Comparison of ENCODE assay signal across 10 mouse cellular contexts in the genomic region with DNA sequence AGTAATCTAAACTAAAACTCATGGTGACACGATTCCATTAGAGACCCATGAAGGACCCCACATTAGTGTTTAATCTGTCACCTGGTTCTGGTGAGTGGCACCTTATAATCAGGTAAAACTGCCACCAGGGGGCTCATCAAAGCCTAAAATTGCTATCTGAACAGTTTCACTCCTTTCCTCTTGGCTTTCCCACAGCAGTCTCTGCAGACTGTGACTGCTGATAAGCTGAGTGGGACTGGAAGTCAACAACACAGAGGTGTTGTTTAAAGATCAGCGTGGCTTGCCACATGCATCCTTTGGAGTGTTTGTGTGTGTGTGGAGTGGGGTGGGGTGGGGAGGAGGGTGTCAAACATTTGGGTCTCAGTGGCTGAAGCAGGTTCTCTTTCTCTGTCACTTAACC.
DNase-seq lines count a peak whose midpoint lies in the region; ATAC-seq and TF ChIP-seq lines count a peak whose summit lies in the region.
"Had no signal": no experiment of that assay in that cellular context is flagged by ENCODE, and none has a peak within 500 bp of the region (broad histone marks: within the 10 kb centered on the region; RNA-seq: fewer than 3 reads in every experiment).

No protein-coding gene starts in this region.

- H3K4me2 ChIP-seq in neural tube, embryonic 13.5 days, result no peak overlapping the region
- no peak overlapping the region for H3K4me2 ChIP-seq in forebrain, postnatal 0 days (ENCODE audit: low read depth)

- 0 out of 2 replicates have a peak, but pooled peaks cover 6% of the 10 kb centered on the region for H3K4me1 ChIP-seq in neural tube, embryonic 13.5 days (replicated peaks)
- no peaks in the 10 kb centered on the region for H3K4me1 ChIP-seq in forebrain, postnatal 0 days (ENCODE audit: insufficient read depth)
- H3K4me1 ChIP-seq: hindbrain, embryonic 10.5 days had no signal

- H3K4me3 ChIP-seq in neural tube, embryonic 13.5 days, result no peak overlapping the region
- H3K4me3 ChIP-seq in forebrain, postnatal 0 days (ENCODE audit: low read depth, low read length), result no peak overlapping the region
- H3K4me3 ChIP-seq: hindbrain, embryonic 10.5 days had no signal

- WGBS in neural tube, embryonic 13.5 days, result 58% methylated on average over 2 of the region's 2 CpGs
- 61% methylated on average over 2 of the region's 2 CpGs for WGBS in forebrain, postnatal 0 days

- H3K27ac ChIP-seq in neural tube, embryonic 13.5 days (replicated peaks), result no peak overlapping the region
- no peak overlapping the region for H3K27ac ChIP-seq in forebrain, postnatal 0 days (ENCODE audit: low read depth, low read length)
- H3K27ac ChIP-seq: hindbrain, embryonic 10.5 days; macrophage had no signal

- H3K9me3 ChIP-seq in neural tube, embryonic 13.5 days, result no peaks in the 10 kb centered on the region
- H3K9me3 ChIP-seq in forebrain, postnatal 0 days (ENCODE audit: low read length), result no peaks in the 10 kb centered on the region
- H3K9me3 ChIP-seq: hindbrain, embryonic 10.5 days had no signal

- H3K27me3 ChIP-seq in neural tube, embryonic 13.5 days, result no peaks in the 10 kb centered on the region
- no peaks in the 10 kb centered on the region for H3K27me3 ChIP-seq in forebrain, postnatal 0 days (ENCODE audit: insufficient read depth, low read length)

- peak; percentile 43; the same call in 1 of the 2 replicates for ATAC-seq in neural tube, embryonic 13.5 days (ENCODE audit: low read depth)
- ATAC-seq in forebrain, postnatal 0 days, result peak; percentile 59

- no peaks in the 10 kb centered on the region for H3K36me3 ChIP-seq in neural tube, embryonic 13.5 days
- no peaks in the 10 kb centered on the region for H3K36me3 ChIP-seq in forebrain, postnatal 0 days (ENCODE audit: insufficient read depth)
- H3K36me3 ChIP-seq: hindbrain, embryonic 10.5 days had no signal

- peak; percentile 6 for DNase-seq in heart, postnatal 4 days
- no peak for DNase-seq in heart, postnatal 36 days
- DNase-seq in neural tube, embryonic 10.5 days (ENCODE audit: extremely low spot score, low spot score), result no peak
- peak; percentile 47 for DNase-seq in forebrain, postnatal 0 days
- peak; percentile 31 to 35 for DNase-seq in right cerebral cortex, postnatal 10 days (ENCODE audit: low spot score in 2 of 2)
- no peak for DNase-seq in gastrocnemius, postnatal 10 days
- DNase-seq in cerebellum, postnatal 25 days, result no peak

- intact Hi-C loops in heart, postnatal 36 days (cut with DNase I), result no loop called here

- peak; percentile 47 for TF ChIP-seq CTCF in forebrain, postnatal 0 days (IDR thresholded peaks at IDR 0.05; ENCODE audit: low read depth)

- no peak overlapping the region for H3K9ac ChIP-seq in neural tube, embryonic 13.5 days
- no peak overlapping the region for H3K9ac ChIP-seq in forebrain, postnatal 0 days

Comparison
In these comparisons a context has a peak if more than half of its experiments do, and no peak if none do; other contexts are left out.
1. DNase-seq: peak in heart, postnatal 4 days (single experiment), forebrain, postnatal 0 days (single experiment) and right cerebral cortex, postnatal 10 days (2 of 2); none in heart, postnatal 36 days (0 of 2), neural tube, embryonic 10.5 days (single experiment), gastrocnemius, postnatal 10 days (single experiment) and cerebellum, postnatal 25 days (0 of 2).